Mouse (Mus musculus): Measurements from ENCODE around the gene Clcc1.

Clcc1 gene

DNA sequence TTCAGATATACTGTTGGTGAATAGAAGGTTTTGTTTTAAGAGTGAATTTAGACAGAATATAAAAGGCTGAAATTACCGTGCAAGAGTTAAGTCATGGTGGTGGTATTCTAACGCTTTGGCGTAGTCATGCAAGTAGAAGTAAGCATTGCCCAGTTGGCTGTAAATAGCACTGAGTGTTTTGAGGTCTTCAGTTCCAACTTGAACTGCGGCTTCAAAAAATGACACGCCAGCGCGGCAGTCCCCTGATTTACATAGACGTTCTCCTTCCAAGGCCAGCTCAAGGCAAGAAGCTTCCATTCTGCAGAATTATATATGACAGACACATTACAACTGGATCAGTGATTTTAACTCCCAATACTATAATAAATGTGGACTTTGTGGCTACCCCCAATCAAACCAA is 49.1 kb downstream of the Clcc1 start:
- no peak for DNase-seq (ENCODE audit: low spot score)

DNA sequence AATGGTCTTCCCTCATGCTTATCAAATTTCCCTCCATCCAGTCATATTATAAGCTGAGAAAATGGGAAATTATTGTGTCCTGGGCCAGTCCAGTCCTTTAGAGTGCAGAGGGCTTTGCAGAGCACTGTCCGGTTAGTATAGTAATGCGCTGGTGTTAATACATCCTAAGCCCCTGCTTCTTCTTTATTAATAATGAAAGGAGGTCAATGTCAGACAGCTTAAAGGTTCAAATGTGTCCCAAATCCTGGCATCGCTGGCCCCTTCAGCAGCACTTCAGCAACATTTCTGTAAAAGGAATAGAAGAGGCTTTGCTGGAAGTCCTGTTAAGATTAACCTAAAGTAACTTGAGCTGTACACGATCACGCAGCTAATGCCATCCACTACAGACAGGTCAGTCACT is 57.6 kb downstream of the Clcc1 start:
- DNase-seq (ENCODE audit: low spot score), result no peak

DNA sequence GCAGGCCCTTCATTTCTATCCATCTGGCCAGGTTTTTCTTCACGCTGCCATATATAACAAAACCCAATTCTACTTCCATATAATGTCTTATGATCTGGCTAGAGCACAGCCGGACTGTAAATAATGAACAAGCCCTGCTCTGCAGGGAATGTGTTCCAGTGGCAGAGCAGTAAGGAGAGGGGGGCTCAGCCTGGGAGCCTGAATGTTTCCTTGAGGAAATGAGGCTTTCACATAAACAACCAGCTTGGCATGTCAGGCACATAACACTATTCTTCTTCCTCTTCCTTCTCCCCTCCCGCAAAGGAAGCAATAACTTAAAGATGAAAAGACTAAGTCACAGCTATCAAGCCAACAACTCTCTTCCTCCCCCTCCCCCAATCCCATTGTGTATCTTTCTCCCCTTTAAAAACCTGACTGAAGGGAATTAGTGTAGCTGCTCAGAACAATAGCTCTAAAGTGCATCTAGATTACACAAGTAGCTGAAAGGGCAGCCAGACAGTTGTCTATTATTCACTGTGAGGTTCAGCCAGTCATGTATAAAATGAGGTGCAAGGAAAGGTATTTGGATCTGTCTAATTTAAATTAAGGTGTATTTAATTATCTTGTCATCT is 59.5 kb downstream of the Clcc1 start:
- no peak for DNase-seq (ENCODE audit: low spot score)

DNA sequence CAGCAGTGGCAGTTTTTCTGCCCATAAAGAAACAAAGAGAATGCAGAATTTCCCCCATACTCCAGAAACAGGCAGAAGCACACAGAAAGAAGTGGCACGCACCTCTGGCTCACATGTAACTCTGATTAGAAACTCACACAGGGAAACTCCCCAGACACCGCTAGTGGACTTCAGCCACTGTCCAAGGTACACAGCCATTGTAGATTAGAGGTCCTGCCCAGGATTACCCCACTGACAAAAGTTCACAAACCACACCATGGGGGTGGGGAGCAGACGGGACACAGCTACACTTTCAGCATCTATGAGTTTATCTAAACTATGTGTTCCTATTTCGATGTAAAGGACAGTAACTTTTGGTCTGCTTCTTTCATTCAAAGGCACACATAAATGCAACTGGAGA is 61.1 kb downstream of the Clcc1 start:
- no peak for DNase-seq (ENCODE audit: low spot score)

GRCm38 (mm10) chr3:108717896-108718502 is 64.3 kb downstream of the Clcc1 start:
- no peak for DNase-seq (ENCODE audit: low spot score)

DNA sequence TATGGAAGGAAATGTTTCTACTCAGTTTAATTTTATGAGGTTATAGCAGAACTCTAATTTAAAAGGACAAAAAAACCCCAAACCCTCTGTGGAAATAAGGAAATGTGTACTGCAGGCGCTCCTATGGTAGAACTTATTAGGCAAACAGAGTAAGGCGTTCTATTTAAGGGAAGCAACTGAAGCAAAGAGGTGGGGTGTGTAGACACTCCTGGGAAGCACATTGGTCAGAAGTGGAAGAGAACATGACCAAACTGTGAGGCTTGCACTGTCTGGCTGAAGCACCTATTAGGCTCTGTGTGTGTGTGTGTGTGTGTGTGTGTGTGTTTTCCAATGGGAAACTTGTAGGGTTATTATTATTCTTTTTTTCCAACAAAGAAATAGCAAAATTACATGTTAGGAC is 65.6 kb downstream of the Clcc1 start:
- DNase-seq (ENCODE audit: low spot score), result no peak

DNA sequence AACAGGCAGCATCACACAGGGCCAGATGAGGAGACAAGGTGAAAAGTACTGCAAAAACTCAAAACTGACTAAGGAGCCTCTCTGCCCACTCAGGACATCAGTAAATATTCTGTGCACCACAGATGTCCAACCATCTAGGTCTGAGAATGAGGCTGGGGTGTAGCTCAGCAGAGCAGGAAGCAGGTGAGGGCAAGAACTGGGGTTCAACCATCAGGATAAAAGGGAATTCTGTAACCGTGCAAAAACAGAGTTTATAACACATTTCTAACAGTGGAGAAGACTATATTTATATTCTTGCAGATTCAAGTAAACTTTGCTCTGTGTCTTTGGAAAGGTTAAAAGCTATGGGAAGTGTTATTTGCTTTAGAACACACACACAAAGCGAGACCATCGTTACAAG is 66.0 kb downstream of the Clcc1 start:
- DNase-seq (ENCODE audit: low spot score), result no peak

DNA sequence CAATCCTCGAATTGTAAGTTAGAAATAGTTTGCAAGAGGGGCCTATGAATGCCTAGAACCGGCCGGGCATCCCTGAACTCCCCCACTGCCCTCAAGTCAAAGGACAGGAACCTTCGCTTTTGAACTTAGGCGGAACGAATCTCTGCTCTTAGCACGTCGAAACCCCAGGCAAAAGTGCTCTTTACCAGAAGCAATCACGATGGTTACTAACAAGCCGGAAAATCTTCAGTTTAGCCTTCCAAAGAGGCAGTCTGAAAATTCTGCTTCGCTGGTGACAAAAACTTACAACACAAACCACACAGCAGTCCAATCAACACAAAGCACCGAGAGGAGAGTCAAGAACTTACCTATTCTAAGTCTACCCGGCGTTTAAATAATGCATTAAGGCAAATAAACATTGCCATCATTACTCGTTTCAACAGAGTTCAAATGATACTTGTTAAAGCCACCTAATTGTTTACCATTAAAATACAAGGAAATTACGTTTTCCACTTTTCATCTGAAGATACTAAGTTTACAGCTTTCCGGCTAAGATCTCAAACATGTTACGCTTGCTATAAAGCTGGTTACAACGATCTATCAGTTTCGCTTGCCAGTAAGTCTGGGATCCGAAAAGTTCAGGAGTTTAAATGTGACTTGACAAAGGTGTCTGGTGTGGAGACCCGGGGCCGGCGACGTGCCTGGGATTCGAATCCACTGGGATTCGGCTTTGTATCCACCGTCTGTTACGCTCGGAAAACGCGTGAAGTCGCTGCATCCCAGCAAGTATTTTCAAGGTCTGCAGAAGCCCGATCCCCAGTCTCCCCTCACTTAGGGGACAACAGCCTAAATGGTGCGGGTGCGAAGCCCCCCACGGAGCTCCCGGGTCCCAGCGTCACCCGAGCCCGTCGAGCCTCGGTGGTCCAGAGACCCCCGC is 67.6 kb downstream of the Clcc1 start:
- peak; percentile 53 for DNase-seq (ENCODE audit: low spot score)

- peak; percentile 98 for DNase-seq (ENCODE audit: low spot score)
Measured at GRCm38 (mm10) chr3:108722036-108722872, 68.5 kb downstream of the Clcc1 start, which contains the start of gene Gpsm2. Gene Gpsm2, minus strand, starts transcription at chr3:108722309.

DNA sequence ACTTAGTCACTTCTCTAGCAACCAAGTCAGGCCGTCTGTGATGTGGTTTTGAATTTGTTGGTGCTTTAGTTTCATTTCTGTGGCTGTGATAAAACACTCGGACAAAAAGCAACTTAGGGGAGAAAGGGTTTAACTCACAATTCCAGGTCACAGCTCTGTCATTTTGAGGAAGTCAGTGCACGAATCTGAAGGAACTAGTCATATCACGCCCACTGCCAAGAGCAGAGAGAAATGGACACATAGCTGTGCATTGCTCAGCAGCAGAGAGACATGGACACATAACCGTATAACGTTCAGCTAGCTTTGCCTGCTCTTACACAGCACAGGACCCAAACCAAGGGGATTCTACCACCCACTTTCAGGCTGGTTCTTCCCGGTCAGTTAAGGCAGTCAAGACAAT is 72.7 kb downstream of the Clcc1 start:
- DNase-seq (ENCODE audit: low spot score), result no peak

GRCm38 (mm10) chr3:108727344-108727743 is 73.6 kb downstream of the Clcc1 start:
- DNase-seq (ENCODE audit: low spot score), result no peak

GRCm38 (mm10) chr3:108727776-108728175 is 74.1 kb downstream of the Clcc1 start:
- DNase-seq (ENCODE audit: low spot score), result no peak

All from urinary bladder, postnatal 14 days (tissue).